Mouse (Mus musculus): ENCODE results near the gene Smc2. TPM values are rescaled to one million over a fixed set of nuclear protein-coding genes. Genes with fewer than 3 reads are reported as not detected.
"Not testable (repeated sequence)": the region's sequence is repeated elsewhere in the genome, so short reads cannot be mapped to it uniquely, and the experiment has no call there.

Smc2 gene
- polyA plus RNA-seq, 1 experiment from 2014 or later = 239 TPM

GRCm38 (mm10) chr4:52473431-52473830 is 34.4 kb downstream of the Smc2 start:
- WGBS = 88% methylated on average over 3 of the region's 3 CpGs

GRCm38 (mm10) chr4:52487486-52487885 is 48.4 kb downstream of the Smc2 start:
- H3K4me3 ChIP-seq (ENCODE audit: low read depth, low read length) = no peak overlapping the region
- no peak overlapping the region for H3K9ac ChIP-seq (ENCODE audit: low read length)
- ATAC-seq (ENCODE audit: insufficient number of reproducible peaks, low FRiP score, low TSS enrichment, low read depth) = no peak
- H3K27me3 ChIP-seq (ENCODE audit: control insufficient read depth, insufficient read depth, low read length) = no peaks in the 10 kb centered on the region
- no peak overlapping the region for H3K27ac ChIP-seq (replicated peaks; ENCODE audit: low read depth, low read length)
- no peaks in the 10 kb centered on the region for H3K4me1 ChIP-seq (ENCODE audit: control insufficient read depth, insufficient read depth, low read length)
- peaks cover 5% of the 10 kb centered on the region; the same call in 1 of the 2 replicates for H3K36me3 ChIP-seq (ENCODE audit: control insufficient read depth, insufficient read depth, low read length)
- 97% methylated on average over 4 of the region's 4 CpGs for WGBS
- no peaks in the 10 kb centered on the region for H3K9me3 ChIP-seq (ENCODE audit: control insufficient read depth, low read length)
- DNase-seq (ENCODE audit: low spot score) = no peak
- H3K4me2 ChIP-seq (ENCODE audit: low read depth, severe bottlenecking) = no peak overlapping the region

More at GRCm38 (mm10) chr4:52473431-52473830, 34.4 kb downstream of the Smc2 start:
- Histone ChIP-seq H3K9me3 (ENCODE audit: control insufficient read depth, low read length) (no peaks in the 10 kb centered on the region), H3K4me1 (ENCODE audit: control insufficient read depth, insufficient read depth, low read length) (no peaks in the 10 kb centered on the region), H3K36me3 (ENCODE audit: control insufficient read depth, insufficient read depth, low read length) (peaks cover 5% of the 10 kb centered on the region; the same call in 1 of the 2 replicates), H3K9ac (ENCODE audit: low read length) (no peak overlapping the region), H3K27me3 (ENCODE audit: control insufficient read depth, insufficient read depth, low read length) (no peaks in the 10 kb centered on the region), H3K4me3 (ENCODE audit: low read depth, low read length) (no peak overlapping the region), H3K27ac (replicated peaks; ENCODE audit: low read depth, low read length) (no peak overlapping the region), H3K4me2 (ENCODE audit: low read depth, severe bottlenecking) (no peak overlapping the region)
- no peak for DNase-seq (ENCODE audit: low spot score)
- no peak for ATAC-seq (ENCODE audit: insufficient number of reproducible peaks, low FRiP score, low TSS enrichment, low read depth)

GRCm38 (mm10) chr4:52497144-52497543 is 58.1 kb downstream of the Smc2 start, which contains the start of gene Vma21-ps:
Gene Vma21-ps (minus strand): TSS chr4:52497244.
- H3K4me3 ChIP-seq (ENCODE audit: low read depth, low read length); ATAC-seq (ENCODE audit: insufficient number of reproducible peaks, low FRiP score, low TSS enrichment, low read depth); H3K27ac ChIP-seq (replicated peaks; ENCODE audit: low read depth, low read length); H3K27me3 ChIP-seq (ENCODE audit: control insufficient read depth, insufficient read depth, low read length); H3K36me3 ChIP-seq (ENCODE audit: control insufficient read depth, insufficient read depth, low read length); H3K4me1 ChIP-seq (ENCODE audit: control insufficient read depth, insufficient read depth, low read length); DNase-seq (ENCODE audit: low spot score); H3K9me3 ChIP-seq (ENCODE audit: control insufficient read depth, low read length); H3K9ac ChIP-seq (ENCODE audit: low read length); H3K4me2 ChIP-seq (ENCODE audit: low read depth, severe bottlenecking): not testable (repeated sequence)
- WGBS = 92% methylated on average over 10 of the region's 10 CpGs

- no peak overlapping the region for H3K9ac ChIP-seq (ENCODE audit: low read length)
- H3K27me3 ChIP-seq (ENCODE audit: control insufficient read depth, insufficient read depth, low read length) = no peaks in the 10 kb centered on the region
- no peak for DNase-seq (ENCODE audit: low spot score)
- no peak overlapping the region for H3K4me2 ChIP-seq (ENCODE audit: low read depth, severe bottlenecking)
- no peaks in the 10 kb centered on the region for H3K9me3 ChIP-seq (ENCODE audit: control insufficient read depth, low read length)
- ATAC-seq (ENCODE audit: insufficient number of reproducible peaks, low FRiP score, low TSS enrichment, low read depth) = no peak
- H3K4me3 ChIP-seq (ENCODE audit: low read depth, low read length) = no peak overlapping the region
- no peaks in the 10 kb centered on the region for H3K36me3 ChIP-seq (ENCODE audit: control insufficient read depth, insufficient read depth, low read length)
- no peak overlapping the region for H3K27ac ChIP-seq (replicated peaks; ENCODE audit: low read depth, low read length)
- WGBS = 21% methylated on average over 4 of the region's 4 CpGs
- H3K4me1 ChIP-seq (ENCODE audit: control insufficient read depth, insufficient read depth, low read length) = no peaks in the 10 kb centered on the region
Measured at GRCm38 (mm10) chr4:52517580-52517979, 78.5 kb downstream of the Smc2 start.

GRCm38 (mm10) chr4:52519301-52519700 is 80.3 kb downstream of the Smc2 start:
- 89% methylated on average over 5 of the region's 5 CpGs for WGBS
- ATAC-seq (ENCODE audit: insufficient number of reproducible peaks, low FRiP score, low TSS enrichment, low read depth) (no peak), DNase-seq (ENCODE audit: low spot score) (no peak)
- H3K27me3 ChIP-seq (ENCODE audit: control insufficient read depth, insufficient read depth, low read length) = no peaks in the 10 kb centered on the region
- no peaks in the 10 kb centered on the region for H3K9me3 ChIP-seq (ENCODE audit: control insufficient read depth, low read length)
- no peaks in the 10 kb centered on the region for H3K4me1 ChIP-seq (ENCODE audit: control insufficient read depth, insufficient read depth, low read length)
- H3K4me2 ChIP-seq (ENCODE audit: low read depth, severe bottlenecking) = no peak overlapping the region
- H3K27ac ChIP-seq (replicated peaks; ENCODE audit: low read depth, low read length) = no peak overlapping the region
- no peak overlapping the region for H3K9ac ChIP-seq (ENCODE audit: low read length)
- H3K36me3 ChIP-seq (ENCODE audit: control insufficient read depth, insufficient read depth, low read length) = no peaks in the 10 kb centered on the region
- no peak overlapping the region for H3K4me3 ChIP-seq (ENCODE audit: low read depth, low read length)

- H3K27ac ChIP-seq (replicated peaks; ENCODE audit: low read depth, low read length) = no peak overlapping the region
- H3K9me3 ChIP-seq (ENCODE audit: control insufficient read depth, low read length) = no peaks in the 10 kb centered on the region
- no peak for ATAC-seq (ENCODE audit: insufficient number of reproducible peaks, low FRiP score, low TSS enrichment, low read depth)
- H3K4me3 ChIP-seq (ENCODE audit: low read depth, low read length) = no peak overlapping the region
- no peak for DNase-seq (ENCODE audit: low spot score)
- H3K27me3 ChIP-seq (ENCODE audit: control insufficient read depth, insufficient read depth, low read length) = no peaks in the 10 kb centered on the region
- WGBS = 63% methylated on average over 5 of the region's 5 CpGs
- no peak overlapping the region for H3K4me2 ChIP-seq (ENCODE audit: low read depth, severe bottlenecking)
- H3K36me3 ChIP-seq (ENCODE audit: control insufficient read depth, insufficient read depth, low read length) = no peaks in the 10 kb centered on the region
- H3K4me1 ChIP-seq (ENCODE audit: control insufficient read depth, insufficient read depth, low read length) = no peaks in the 10 kb centered on the region
- H3K9ac ChIP-seq (ENCODE audit: low read length) = no peak overlapping the region
Measured at GRCm38 (mm10) chr4:52526464-52526863, 87.4 kb downstream of the Smc2 start.

GRCm38 (mm10) chr4:52530636-52531035 is 91.6 kb downstream of the Smc2 start:
- H3K9ac ChIP-seq (ENCODE audit: low read length) = no peak overlapping the region
- no peak overlapping the region for H3K27ac ChIP-seq (replicated peaks; ENCODE audit: low read depth, low read length)
- H3K27me3 ChIP-seq (ENCODE audit: control insufficient read depth, insufficient read depth, low read length) = no peaks in the 10 kb centered on the region
- H3K4me3 ChIP-seq (ENCODE audit: low read depth, low read length) = no peak overlapping the region
- no peaks in the 10 kb centered on the region for H3K36me3 ChIP-seq (ENCODE audit: control insufficient read depth, insufficient read depth, low read length)
- ATAC-seq (ENCODE audit: insufficient number of reproducible peaks, low FRiP score, low TSS enrichment, low read depth) (no peak), DNase-seq (ENCODE audit: low spot score) (no peak)
- H3K4me1 ChIP-seq (ENCODE audit: control insufficient read depth, insufficient read depth, low read length) = no peaks in the 10 kb centered on the region
- no peaks in the 10 kb centered on the region for H3K9me3 ChIP-seq (ENCODE audit: control insufficient read depth, low read length)
- H3K4me2 ChIP-seq (ENCODE audit: low read depth, severe bottlenecking) = no peak overlapping the region
- 81% methylated on average over 2 of the region's 2 CpGs for WGBS

Other genes starting within 250 kb of the Smc2 start
- not detected in 2 replicates for gene Vma21-ps, start 58.0 kb downstream of the Smc2 start, polyA plus RNA-seq (2014; fragmentation: Nextera tagmentation; extraction: Ambion mirVana)
- not detected in 2 replicates for gene Toporsl, start 157.0 kb downstream of the Smc2 start, polyA plus RNA-seq (2014; fragmentation: Nextera tagmentation; extraction: Ambion mirVana)

Measured in limb, embryonic 11.5 days (tissue).